Mouse (Mus musculus) telencephalon, adult 2 months (tissue): ENCODE results near the gene Prn.

Experiments
- DNase-seq: peaks from one replicate; pipeline ENCODE4 v3.0.0-alpha.2; 2011; ENCODE audit warnings: low read depth, low spot score

Gene Prn

DNA sequence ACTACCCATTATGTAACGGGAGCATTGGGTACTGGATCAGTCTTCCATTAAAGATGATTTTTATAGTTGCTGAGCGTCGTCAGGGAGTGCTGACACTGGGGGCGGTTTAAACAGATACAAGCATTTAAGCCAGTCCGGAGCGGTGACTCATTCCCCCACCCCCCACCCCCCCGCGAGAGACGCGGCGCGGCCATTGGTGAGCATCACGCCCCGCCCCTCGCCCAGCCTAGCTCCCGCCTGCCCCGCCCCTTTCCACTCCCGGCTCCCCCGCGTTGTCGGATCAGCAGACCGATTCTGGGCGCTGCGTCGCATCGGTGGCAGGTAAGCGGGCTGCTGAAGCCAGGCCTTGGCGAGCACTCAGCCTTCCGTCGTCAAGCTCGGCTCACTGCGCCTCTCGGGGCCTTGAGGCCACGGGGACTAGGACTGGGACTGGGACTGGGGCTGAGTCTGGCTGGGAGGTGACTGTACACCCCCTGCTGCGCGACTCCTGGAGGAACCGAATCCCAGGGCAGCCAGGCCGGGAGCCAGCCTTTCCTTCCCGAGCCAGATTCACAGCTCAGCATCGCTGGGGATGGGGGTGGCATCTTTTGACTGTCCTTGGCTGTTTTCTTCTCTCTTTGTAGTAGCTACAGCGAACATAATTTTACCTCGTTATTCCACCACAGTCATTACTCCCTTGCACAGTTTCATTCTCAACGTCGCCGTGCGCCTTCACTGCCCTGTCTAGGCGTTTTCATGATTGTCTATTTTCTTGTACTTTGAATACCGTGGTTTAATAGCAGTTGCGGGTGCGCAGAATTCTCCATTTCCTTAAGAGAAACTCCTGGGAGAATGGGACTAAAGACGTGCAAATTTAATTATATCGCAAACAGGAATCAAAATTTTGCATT lies at the start of gene Prn, which contains the start of gene Prnp:
Gene Prn (plus strand): TSS at position 275 of the 890 bp plus-strand sequence.
Gene Prnp (plus strand): TSS at position 246 of the 890 bp plus-strand sequence.
- peak; percentile 90 for DNase-seq

DNA sequence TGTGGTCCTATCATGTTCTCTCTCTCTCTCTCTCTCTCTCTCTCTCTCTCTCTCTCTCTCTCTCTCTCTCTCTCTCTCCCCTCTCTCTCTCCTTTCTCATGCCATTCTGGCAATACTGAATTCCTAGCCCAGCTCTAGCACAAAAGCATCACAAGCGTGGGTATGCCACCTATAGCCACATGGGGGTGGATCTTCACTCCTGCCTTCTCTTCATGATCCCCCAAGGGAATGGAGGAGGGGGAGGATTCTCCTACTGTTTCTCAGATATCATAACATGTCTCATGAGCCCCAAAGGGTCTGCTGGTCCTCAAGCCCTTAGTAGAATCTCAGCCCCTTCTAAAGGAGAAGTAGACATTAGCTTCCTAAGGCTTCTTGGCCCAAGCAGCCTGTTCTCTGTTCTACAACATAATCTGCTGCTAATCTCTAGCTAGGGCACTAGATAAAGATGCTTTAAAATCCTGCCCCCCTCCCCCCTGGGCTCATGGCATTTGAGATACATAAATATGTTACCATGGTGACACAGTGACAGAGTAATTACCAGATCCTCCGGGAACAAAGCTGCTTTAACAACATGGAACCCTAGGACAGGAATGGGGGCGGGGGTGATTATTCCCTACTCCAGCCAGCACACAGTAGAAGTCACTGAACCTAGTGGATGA lies 47.0 kb upstream of the Prn start:
- DNase-seq: no peak

DNA sequence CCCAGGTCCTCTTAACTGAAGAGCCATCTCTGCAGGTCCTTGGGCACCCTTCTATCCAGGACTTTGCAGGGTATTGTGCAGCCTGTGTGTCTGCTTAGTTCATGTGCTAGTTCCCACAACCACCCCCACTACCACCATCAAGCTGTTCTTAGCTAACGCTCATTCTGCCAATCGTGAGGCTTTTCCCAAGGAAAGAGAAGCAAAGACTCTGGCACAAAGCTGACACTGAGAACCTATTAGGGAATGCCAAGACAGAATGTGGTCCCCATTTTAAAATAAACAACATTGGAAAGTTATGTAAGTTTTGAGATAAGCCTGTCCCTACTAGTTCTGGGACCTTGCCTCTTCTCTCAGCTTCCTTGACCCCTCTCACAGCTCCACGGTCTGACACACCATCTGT lies 46.3 kb upstream of the Prn start:
- DNase-seq: peak; percentile 63

DNA sequence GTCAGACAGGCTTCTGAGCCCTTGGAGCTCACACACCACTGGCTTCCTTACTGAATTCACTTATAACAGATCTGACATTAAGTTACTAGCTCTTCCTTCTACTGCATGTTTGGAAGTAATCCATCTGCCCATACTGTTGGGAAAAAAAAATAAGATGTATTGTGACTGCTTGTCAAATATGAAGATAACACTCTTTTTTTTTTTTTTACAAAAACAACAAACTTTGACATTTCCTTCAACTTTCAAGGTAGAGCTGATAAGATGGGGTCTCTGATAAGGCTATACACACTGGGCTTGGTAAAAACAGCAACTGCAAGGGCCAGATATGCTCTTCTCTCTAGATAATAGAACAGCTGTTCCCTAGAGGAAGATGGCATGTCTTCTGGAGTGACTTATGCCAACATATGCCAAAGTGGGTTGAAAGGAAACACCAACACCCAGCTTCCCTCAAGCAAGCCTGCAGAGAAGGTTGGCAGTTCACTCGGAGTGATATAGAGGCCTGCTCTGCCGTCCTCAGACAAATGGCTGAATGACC lies 45.4 kb upstream of the Prn start:
- DNase-seq: no peak

- DNase-seq: no peak
Measured at GRCm38 (mm10) chr2:131866676-131867075, 43.1 kb upstream of the Prn start.

DNA sequence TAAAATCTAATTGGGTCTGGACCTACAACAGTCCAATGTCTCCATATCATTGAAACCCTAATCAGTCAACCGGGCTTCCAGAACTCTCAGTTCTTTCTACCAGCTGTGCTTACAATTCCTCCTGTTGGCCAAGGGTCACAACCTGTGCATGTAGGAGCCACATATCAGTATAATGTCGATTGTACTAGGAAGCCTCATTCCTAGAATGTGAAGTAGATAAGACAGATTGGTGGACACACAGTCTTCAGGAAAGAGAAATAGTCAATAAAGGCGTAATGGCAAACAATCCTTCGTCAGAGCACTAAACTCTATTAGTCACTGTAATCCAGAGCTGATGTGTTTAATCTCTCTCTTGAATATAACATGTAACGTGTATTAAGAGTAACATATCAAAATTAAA lies 40.8 kb upstream of the Prn start:
- no peak for DNase-seq

GRCm38 (mm10) chr2:131873376-131873775 lies 36.4 kb upstream of the Prn start:
- no peak for DNase-seq

- DNase-seq: no peak
Measured at GRCm38 (mm10) chr2:131876551-131877265, 33.0 kb upstream of the Prn start.

GRCm38 (mm10) chr2:131881766-131882165 lies 28.0 kb upstream of the Prn start:
- DNase-seq: no peak

DNA sequence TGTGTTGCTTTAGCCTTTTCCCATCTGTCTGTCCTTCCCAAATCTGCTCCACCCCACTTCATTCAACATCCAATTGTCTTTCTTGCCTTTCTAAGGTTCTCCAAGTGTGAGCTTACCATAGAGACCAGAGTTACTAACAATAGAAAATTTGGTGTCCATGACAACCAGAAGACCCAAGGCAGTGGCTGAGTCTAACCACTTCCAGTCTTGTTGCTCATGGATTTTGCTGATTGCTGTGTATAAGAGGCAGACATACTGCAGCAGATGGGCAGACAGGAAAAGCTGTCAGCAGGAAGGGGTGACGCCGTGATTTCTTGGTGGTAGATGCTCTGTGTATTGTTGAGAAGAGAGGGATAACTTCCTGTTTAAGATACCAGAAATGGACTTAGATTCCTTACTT lies 26.6 kb upstream of the Prn start:
- peak; percentile 82 for DNase-seq

DNA sequence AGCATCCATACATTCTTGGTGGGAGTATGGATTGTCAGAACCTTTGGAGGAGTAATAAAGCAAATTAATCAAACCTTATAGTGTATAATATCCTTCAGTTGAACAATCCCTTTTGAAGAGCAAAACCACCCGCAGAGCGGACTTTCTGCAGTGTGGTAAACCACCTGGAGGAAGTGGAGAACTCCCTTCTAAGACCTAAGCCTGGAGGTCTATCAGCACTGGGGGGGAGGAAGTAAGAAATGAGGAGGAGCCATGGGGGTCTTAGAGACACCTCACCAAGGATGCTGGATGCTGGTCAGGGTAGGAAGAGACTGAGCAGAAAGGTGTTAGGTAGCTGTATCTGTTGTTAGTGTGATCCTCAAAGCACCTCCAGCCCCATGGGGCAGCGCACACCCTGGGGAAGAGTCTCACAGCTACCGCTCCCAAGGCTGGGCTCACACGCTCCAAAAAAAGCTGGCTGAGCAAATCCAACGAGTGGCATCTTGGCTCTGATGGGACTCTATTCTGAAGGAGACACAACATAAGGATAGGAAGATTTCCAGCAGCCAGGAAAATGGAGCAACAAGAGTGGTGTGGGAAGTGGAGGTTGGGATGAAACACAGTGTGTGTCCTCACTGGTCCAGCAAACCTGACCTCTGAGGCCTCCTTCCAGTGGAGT lies 23.1 kb upstream of the Prn start:
- DNase-seq: no peak

DNA sequence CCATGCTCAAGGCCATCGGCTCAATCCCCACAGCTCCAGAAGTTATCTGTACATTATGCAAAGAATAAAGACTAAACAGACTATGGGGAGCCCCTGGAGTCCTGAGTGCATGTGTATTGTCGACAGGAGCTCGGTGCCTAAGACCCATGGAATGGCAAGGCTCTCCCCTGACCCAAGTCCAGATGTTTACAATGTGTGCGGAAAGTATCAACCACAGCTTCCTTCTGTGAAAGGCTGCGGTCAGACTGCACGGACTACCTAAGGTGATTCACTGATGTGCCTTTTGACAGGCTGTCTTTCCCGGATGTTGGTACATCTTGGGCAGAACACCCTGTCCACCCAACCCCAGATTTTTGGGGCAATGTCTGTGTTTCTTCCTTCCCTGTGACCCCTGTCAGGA lies 21.5 kb upstream of the Prn start:
- DNase-seq: no peak

GRCm38 (mm10) chr2:131892534-131892933 lies 17.2 kb upstream of the Prn start:
- DNase-seq: no peak

- no peak for DNase-seq
Measured at GRCm38 (mm10) chr2:131895106-131895505, 14.7 kb upstream of the Prn start.

GRCm38 (mm10) chr2:131896011-131896410 lies 13.7 kb upstream of the Prn start:
- no peak for DNase-seq

DNA sequence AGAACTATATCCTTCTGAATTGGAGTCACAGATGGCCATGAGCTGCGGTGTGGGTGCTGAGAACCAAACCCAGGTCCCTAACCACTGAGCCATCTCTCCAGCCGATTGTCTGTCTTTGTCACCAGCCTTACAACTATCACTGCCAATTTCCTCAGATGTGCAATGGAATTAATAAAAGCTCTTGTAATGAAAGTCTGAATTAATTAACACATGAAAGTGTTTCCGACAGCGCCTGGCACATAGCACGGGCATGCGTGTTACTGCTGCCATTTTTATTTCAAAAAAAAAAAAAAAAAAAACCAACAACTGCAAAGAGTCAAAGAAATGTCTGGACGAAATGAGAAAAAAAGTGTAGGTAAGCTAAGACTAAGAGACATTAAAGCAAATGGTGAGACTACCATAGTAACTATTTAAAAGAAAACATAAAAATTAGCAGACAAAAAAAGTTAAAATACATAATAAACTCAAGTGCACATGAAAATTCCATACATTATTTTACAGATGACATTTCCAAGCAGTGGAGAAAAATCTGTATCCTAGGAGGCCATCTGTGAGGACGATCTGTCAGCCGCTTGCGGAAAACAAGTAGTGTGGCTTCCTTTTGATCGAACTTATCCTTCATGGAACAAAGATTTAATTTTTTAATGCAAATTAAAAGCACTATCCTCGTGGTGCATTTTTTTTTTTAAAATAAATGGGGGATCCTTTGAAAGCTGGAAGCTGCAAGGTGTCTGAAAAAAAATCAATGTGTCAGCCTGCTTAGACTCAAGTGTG lies 12.2 kb upstream of the Prn start:
- no peak for DNase-seq

DNA sequence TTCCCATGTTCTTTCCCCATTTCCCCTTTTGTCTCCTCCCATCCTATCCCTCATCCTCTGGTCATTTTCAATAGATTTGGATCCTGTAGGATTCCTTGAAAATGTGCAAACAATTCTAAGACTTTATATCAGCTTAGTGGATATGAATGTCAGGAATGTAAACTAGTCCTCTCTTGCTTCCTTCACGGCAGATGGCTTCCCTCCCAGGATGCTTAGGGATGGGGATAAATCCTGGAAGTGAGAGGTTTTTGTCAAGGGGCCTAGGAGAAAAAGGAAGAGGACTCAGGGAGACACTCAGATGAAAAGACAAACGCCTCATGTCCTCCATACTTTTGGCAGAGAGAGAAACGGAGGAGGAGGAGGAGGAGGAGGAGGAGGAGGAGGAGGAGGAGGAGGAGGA lies 7.3 kb upstream of the Prn start:
- no peak for DNase-seq

GRCm38 (mm10) chr2:131902867-131903266 lies 6.9 kb upstream of the Prn start:
- DNase-seq: no peak

DNA sequence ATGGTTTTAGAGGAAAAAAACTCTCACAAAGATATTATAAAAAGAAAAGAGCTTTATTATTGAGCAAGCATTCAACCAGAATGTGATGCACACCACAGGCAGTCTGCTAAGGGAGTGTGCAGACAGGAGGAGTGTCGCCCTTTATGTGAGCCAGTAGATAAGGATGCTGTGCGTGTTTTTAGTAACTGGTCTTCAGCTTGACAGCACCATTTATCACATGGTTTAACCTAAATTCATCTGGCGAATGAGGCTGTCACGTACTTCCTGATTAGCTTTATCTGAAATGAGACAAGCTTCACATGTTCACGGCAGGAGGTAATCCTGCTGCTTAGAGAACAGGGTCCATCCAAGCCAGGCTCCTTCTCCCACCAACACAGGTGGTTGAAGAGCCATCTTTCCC lies 4.7 kb upstream of the Prn start:
- no peak for DNase-seq

DNA sequence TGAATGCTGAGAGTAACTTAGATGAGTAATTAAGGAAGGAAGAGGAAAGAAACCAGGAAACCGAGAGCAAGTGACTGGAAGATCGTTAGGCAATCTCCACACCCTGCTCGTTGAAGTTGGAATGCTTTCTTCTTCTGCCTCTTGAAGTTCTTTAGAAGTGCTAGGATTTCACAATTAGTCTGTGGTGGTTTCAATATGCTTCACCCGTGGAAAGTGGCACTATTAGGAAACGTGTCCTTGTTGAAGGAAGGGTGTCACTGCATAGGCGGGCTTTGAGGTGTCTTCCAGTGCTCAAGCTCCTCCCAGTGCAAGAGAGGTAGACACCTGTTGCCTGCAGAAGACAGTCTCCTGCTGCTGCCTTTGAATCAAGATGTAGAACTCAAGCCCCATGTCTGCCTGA lies 4.0 kb upstream of the Prn start:
- no peak for DNase-seq

DNA sequence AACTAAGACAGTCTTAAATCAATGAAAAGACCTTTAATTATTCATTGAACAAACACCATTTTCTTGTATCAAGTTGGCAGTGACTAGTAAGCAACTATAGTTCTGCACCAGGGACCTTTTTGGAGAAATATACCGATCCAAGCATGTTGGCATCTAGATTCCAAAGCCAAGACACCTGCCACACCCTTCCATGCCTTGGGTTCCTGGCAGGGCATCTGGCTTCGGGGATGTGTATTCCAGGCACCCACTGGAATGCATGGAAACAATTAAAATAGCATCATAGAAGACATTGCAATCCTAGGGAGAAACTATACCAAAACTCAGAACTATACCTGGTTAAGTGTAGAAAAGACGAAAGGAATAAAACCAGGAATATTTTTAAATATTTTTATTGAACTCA lies 3.5 kb upstream of the Prn start:
- no peak for DNase-seq
